Mouse (Mus musculus) gastrocnemius, adult 18-20 months (tissue): ENCODE measurements around the gene Fut9. TPM values are rescaled to one million over a fixed set of nuclear protein-coding genes. Genes with fewer than 3 reads are reported as not detected.

Source experiments
- DNase-seq: peaks from one replicate; pipeline ENCODE4 v3.0.0; 2021; ENCODE audit warnings: low spot score
- total RNA-seq, 2 experiments: library from RNA; stranded (reverse); gene quantifications; 2 replicates each; pipeline ENCODE4 v1.2.3; 2021

The Fut9 gene
- total RNA-seq, 2 experiments from 2014 or later = 0.02 TPM; not detected in 1

- no peak for DNase-seq
Observed at GRCm38 (mm10) chr4:25647593-25647992, 152.5 kb downstream of the Fut9 start.

GRCm38 (mm10) chr4:25645580-25645979, 154.5 kb downstream of the Fut9 start:
- no peak for DNase-seq

- no peak for DNase-seq
Observed at GRCm38 (mm10) chr4:25641993-25642392, 158.1 kb downstream of the Fut9 start.

- no peak for DNase-seq
Observed at GRCm38 (mm10) chr4:25633262-25633661, 166.8 kb downstream of the Fut9 start.

- no peak for DNase-seq
Observed at GRCm38 (mm10) chr4:25628113-25628512, 171.9 kb downstream of the Fut9 start.

- DNase-seq = no peak
Observed at GRCm38 (mm10) chr4:25627467-25627866, 172.6 kb downstream of the Fut9 start.

GRCm38 (mm10) chr4:25627039-25627438, 173.0 kb downstream of the Fut9 start:
- no peak for DNase-seq

- no peak for DNase-seq
Observed at GRCm38 (mm10) chr4:25623176-25623575, 176.9 kb downstream of the Fut9 start.

- DNase-seq = no peak
Observed at GRCm38 (mm10) chr4:25617301-25617700, 182.7 kb downstream of the Fut9 start.

GRCm38 (mm10) chr4:25613426-25613825, 186.6 kb downstream of the Fut9 start:
- no peak for DNase-seq

- DNase-seq = no peak
Observed at GRCm38 (mm10) chr4:25610481-25610880, 189.6 kb downstream of the Fut9 start.

GRCm38 (mm10) chr4:25593218-25593617, 206.8 kb downstream of the Fut9 start:
- DNase-seq = no peak
